Mouse (Mus musculus) heart, postnatal 0 days (tissue): ENCODE results near the gene Tspan13. TPM values are rescaled to one million over a fixed set of nuclear protein-coding genes. Genes with fewer than 3 reads are reported as not detected.

Experiments used
- ATAC-seq: fragments of 200-750 bp; cut with Nextera tagmentation; 2 replicates; pipeline ENCODE4 v1.8.0; 2017; ENCODE audit warnings: low read depth, moderate number of reproducible peaks, moderate library complexity; ENCODE audit not compliant: insufficient read depth
- DNase-seq: peaks from one replicate; pipeline ENCODE4 v3.0.0-alpha.2; 2016; ENCODE audit warnings: low spot score
- H3K27ac ChIP-seq: fragments of 300-500 bp; sonication (generic); 2 replicates; pipeline ENCODE4 v1.5.1; 2014; ENCODE audit warnings: low read depth, mild to moderate bottlenecking
- H3K27me3 ChIP-seq: fragments of 300-500 bp; sonication (generic); 2 replicates; pipeline ENCODE4 v1.6.1; 2014; ENCODE audit warnings: low read length, mixed read lengths; ENCODE audit not compliant: control insufficient read depth, insufficient read depth
- H3K36me3 ChIP-seq: fragments of 300-500 bp; sonication (generic); replicated peaks from 2 replicates; pipeline ENCODE4 v1.6.1; 2014; ENCODE audit warnings: low read length, mixed read lengths; ENCODE audit not compliant: control insufficient read depth, insufficient read depth
- H3K4me1 ChIP-seq: fragments of 300-500 bp; sonication (generic); 2 replicates; pipeline ENCODE4 v1.6.1; 2014; ENCODE audit warnings: antibody characterized with exemption; ENCODE audit not compliant: control insufficient read depth, insufficient read depth
- H3K4me2 ChIP-seq: fragments of 300-500 bp; sonication (generic); 2 replicates; pipeline ENCODE4 v1.6.1; 2014; ENCODE audit warnings: low read depth, mild to moderate bottlenecking, low read length, moderate library complexity
- H3K4me3 ChIP-seq: fragments of 300-500 bp; sonication (generic); 2 replicates; pipeline ENCODE4 v1.5.1; 2014; ENCODE audit warnings: low read depth, low read length
- H3K9ac ChIP-seq: fragments of 300-500 bp; sonication (generic); replicated peaks from 2 replicates; pipeline ENCODE4 v1.6.1; 2014; ENCODE audit warnings: low read depth, low read length, mixed read lengths
- H3K9me3 ChIP-seq: fragments of 300-500 bp; sonication (generic); replicated peaks from 2 replicates; pipeline ENCODE4 v1.6.1; 2016; ENCODE audit warnings: low read length; ENCODE audit not compliant: control insufficient read depth
- CTCF ChIP-seq: IDR thresholded peaks from 2 replicates; pipeline ENCODE4 v1.5.1; 2016; ENCODE audit warnings: antibody characterized with exemption, control low read depth, low read depth
- EP300 ChIP-seq: IDR thresholded peaks from 2 replicates; pipeline ENCODE4 v1.6.1; 2016; ENCODE audit warnings: antibody characterized with exemption, low read depth
- WGBS: fragments of 180-500 bp; shearing (Covaris S2); extraction: QIAGEN DNeasy Blood & Tissue Kit; methylation state at CpG from one replicate; pipeline ENCODE4 v1.1.7; 2014; 5-methylcytosine and 5-hydroxymethylcytosine counted together
- polyA plus RNA-seq: library from polyadenylated mRNA; unstranded; fragments of >200 nt; fragmentation: Nextera tagmentation; extraction: Ambion mirVana; gene quantifications from 2 replicates; pipeline ENCODE4 v1.2.1, GENCODE M21; 2015
- total RNA-seq: library from RNA; depleted of rRNA; stranded (reverse); fragments of >200 nt; gene quantifications from 2 replicates; pipeline ENCODE4 v1.2.3, GENCODE M21; 2014; ENCODE audit warnings: low replicate concordance

Gene Tspan13
- total and polyA plus RNA-seq, 2 experiments from 2014 or later, result 46.2 to 49.8 TPM

DNA sequence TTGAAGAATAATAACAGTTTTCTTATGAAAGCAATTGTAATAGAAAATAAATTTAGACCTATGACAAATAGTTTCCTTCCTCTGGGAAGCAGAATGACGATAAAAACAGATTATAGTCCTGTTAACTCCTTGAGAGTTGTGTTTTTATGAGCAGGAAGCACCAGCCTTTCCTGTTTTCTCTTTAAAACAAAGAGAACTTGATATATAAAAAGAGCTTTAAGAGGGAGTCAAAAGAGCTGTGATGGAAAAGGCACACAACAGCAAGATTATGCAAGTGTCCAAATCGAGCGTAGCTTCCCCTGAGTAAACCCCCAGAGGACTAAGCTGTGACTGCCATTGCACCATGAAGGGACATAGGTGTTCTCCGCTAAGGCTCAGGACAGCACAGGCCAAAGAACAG lies 9.9 kb downstream of the Tspan13 start:
- ATAC-seq, result peak; percentile 49; the same call in 1 of the 2 replicates
- DNase-seq, result peak; percentile 56
- H3K36me3 ChIP-seq, result no peaks in the 10 kb centered on the region
- no peaks in the 10 kb centered on the region for H3K27me3 ChIP-seq
- no peak overlapping the region for H3K9ac ChIP-seq
- 54% methylated on average over 4 of the region's 4 CpGs for WGBS
- peak overlapping the region; percentile 81 for H3K27ac ChIP-seq
- H3K4me2 ChIP-seq, result no peak overlapping the region
- peaks cover 6% of the 10 kb centered on the region; the same call in 1 of the 2 replicates for H3K4me1 ChIP-seq
- no peak overlapping the region for H3K4me3 ChIP-seq
- H3K9me3 ChIP-seq, result no peaks in the 10 kb centered on the region
- TF ChIP-seq EP300 (0 out of 2 replicates have a peak, but pooled peaks have one; percentile 59), CTCF (no peak)

DNA sequence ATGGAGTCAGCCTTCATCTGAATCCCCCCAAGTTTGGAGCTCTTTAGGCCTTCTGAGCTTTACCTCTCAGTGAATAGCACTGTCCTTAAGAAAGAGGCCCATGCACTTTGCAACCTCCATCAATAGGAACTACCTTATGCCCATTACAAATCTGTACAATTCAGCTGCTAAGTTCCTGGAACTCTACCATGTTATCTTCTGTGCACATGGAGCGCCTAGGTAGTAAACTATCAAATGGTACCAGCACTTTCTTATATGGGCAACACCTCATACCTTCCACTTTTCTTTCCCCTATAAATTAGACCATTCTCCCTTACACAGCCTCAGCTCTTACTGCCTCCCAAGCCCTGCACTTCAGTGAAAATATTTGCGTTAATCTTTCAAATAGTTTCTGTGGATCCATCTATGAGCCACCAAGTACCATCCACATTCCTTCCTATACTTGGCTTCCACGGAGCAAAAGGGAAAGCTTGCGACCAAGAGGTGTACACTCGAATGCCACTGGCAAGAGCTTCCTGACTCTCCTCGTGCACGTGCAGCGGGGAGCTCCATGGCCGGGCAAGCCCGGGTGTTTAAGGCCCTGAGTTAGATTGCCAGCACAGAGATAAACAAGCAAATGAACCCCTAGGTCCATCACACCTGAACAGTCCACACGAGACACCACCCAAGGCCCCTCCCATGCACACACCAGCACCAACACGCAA lies 11.5 kb downstream of the Tspan13 start:
- no peaks in the 10 kb centered on the region for H3K36me3 ChIP-seq
- H3K27me3 ChIP-seq, result no peaks in the 10 kb centered on the region
- H3K27ac ChIP-seq, result peak overlapping the region; percentile 7; the same call in 1 of the 2 replicates
- no peak overlapping the region for H3K4me2 ChIP-seq
- 68% methylated on average over 12 of the region's 12 CpGs for WGBS
- DNase-seq (no peak), ATAC-seq (no peak)
- peaks cover 6% of the 10 kb centered on the region; the same call in 1 of the 2 replicates for H3K4me1 ChIP-seq
- H3K9ac ChIP-seq, result no peak overlapping the region
- H3K9me3 ChIP-seq, result no peaks in the 10 kb centered on the region
- no peak for TF ChIP-seq EP300
- H3K4me3 ChIP-seq, result no peak overlapping the region

DNA sequence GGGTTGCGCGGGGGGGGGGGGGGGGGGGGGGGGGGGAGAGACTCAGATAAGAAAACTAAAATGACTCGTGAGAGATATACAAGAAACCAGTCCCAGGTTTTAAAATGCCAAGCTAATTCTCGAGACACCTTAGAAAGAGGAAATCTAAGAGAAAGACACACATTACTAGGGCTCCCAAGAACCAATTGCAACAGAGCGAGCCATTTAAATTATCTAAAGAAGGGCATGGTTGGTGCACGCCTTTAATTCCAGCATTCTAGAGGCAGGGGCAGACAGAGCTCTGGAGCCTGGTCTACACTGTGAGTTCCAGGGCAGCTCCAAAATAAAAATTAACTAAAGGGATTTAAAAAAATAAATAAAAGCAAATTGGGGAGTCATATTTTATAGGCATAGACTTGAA lies 12.6 kb downstream of the Tspan13 start:
- 59% methylated on average over 4 of the region's 6 CpGs for WGBS
- H3K9ac ChIP-seq, result no peak overlapping the region
- no peaks in the 10 kb centered on the region for H3K27me3 ChIP-seq
- TF ChIP-seq CTCF, result no peak
- no peak for TF ChIP-seq EP300
- H3K4me2 ChIP-seq, result no peak overlapping the region
- ATAC-seq (no peak), DNase-seq (no peak)
- H3K4me1 ChIP-seq, result peaks cover 6% of the 10 kb centered on the region; the same call in 1 of the 2 replicates
- no peaks in the 10 kb centered on the region for H3K36me3 ChIP-seq
- H3K4me3 ChIP-seq, result no peak overlapping the region
- H3K9me3 ChIP-seq, result no peaks in the 10 kb centered on the region
- no peak overlapping the region for H3K27ac ChIP-seq

DNA sequence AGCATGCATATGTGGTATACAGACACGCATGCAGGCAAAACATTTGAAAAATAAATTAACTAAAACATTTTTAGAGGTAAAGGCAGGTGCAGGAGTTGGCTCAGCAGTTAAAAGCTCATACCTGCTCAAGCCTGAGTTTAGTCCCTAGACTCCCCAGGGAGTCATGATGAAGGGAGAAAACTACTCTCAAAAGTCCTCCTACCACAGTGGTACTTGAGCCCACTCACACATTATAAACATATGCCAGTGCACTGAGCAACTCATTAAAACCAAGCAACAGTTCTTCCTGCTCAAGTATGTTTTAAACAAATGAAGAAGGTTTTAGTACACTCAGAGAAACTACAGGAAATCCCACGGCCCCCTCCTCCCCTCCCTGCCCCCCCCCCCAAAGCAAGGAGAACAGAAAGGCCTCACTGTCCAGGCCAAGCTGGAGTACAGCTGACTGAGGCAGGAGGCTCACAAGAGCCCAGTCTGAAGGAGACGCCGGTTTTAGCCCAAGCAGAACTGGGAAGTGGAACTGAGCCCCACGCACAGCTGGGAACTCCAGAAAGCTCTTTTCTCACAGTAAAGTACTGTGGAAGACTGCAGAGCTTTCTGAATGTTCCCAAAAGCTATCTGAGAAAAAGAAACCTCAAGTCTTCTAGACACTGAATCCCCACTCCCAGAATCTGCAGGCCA lies 13.2 kb downstream of the Tspan13 start:
- Histone ChIP-seq H3K27ac (peak overlapping the region; percentile 0; the same call in 1 of the 2 replicates), H3K4me2 (no peak overlapping the region), H3K36me3 (no peaks in the 10 kb centered on the region), H3K27me3 (no peaks in the 10 kb centered on the region), H3K4me3 (no peak overlapping the region), H3K9me3 (no peaks in the 10 kb centered on the region), H3K9ac (no peak overlapping the region), H3K4me1 (peaks cover 6% of the 10 kb centered on the region; the same call in 1 of the 2 replicates)
- no peak for ATAC-seq
- TF ChIP-seq EP300, result no peak
- TF ChIP-seq CTCF, result no peak
- no peak for DNase-seq
- WGBS, result 57% methylated on average over 5 of the region's 5 CpGs

DNA sequence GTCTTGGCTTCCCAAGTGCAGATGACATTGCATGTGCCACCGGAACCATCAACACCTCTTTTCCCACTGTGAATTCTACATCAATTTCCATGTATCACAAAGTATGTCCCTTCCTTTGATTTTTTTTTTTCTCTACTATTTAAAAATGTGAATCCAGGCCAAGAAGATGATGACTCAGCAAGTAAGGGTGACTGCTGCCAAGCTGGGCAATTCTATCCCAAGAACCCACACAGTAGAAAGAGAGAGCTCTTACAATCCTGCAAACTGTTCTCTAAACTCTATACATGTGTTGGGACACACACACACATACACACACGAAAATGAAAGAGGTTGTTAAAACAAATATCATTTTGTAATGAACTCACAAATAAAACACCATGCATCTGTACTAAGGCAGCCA lies 15.1 kb downstream of the Tspan13 start:
- no peak overlapping the region for H3K27ac ChIP-seq
- no peak overlapping the region for H3K9ac ChIP-seq
- no peaks in the 10 kb centered on the region for H3K9me3 ChIP-seq
- H3K4me2 ChIP-seq, result no peak overlapping the region
- ATAC-seq (no peak), DNase-seq (no peak)
- 82% methylated on average over 2 of the region's 2 CpGs for WGBS
- H3K36me3 ChIP-seq, result no peaks in the 10 kb centered on the region
- no peaks in the 10 kb centered on the region for H3K27me3 ChIP-seq
- no peak overlapping the region for H3K4me3 ChIP-seq
- TF ChIP-seq CTCF (no peak), EP300 (no peak)
- H3K4me1 ChIP-seq, result 0 out of 2 replicates have a peak, but pooled peaks cover 6% of the 10 kb centered on the region
